Mouse (Mus musculus) erythroblast, embryonic 14.5 days (primary cell): Measurements from ENCODE around the gene Ccdc92. TPM values are rescaled to one million over a fixed set of nuclear protein-coding genes. Genes with fewer than 3 reads are reported as not detected.
A peak's percentile ranks its signal among the peaks of the same experiment; 100 is the strongest.

Experiments used
- H3K27me3 ChIP-seq: 2 replicates; pipeline ENCODE4 v1.6.1; 2012; ENCODE audit warnings: inconsistent platforms; ENCODE audit not compliant: control insufficient read depth
- H3K36me3 ChIP-seq: 2 replicates; pipeline ENCODE4 v1.6.1; 2012; ENCODE audit warnings: mild to moderate bottlenecking, inconsistent platforms; ENCODE audit not compliant: control insufficient read depth
- H3K4me1 ChIP-seq: 2 replicates; pipeline ENCODE4 v1.6.1; 2012; ENCODE audit warnings: inconsistent platforms; ENCODE audit not compliant: control insufficient read depth
- H3K4me3 ChIP-seq: replicated peaks from 2 replicates; pipeline ENCODE3; 2012; ENCODE audit warnings: moderate library complexity, mild to moderate bottlenecking, inconsistent platforms
- H3K9me3 ChIP-seq: 2 replicates; pipeline ENCODE4 v1.6.1; 2012; ENCODE audit warnings: low read length, inconsistent platforms, mixed read lengths; ENCODE audit not compliant: control insufficient read depth
- GATA1 ChIP-seq: IDR thresholded peaks from 2 replicates; pipeline ENCODE4 v1.6.1; 2012; ENCODE audit warnings: low read length, inconsistent platforms, mixed read lengths
- TAL1 ChIP-seq: IDR thresholded peaks from 3 replicates; pipeline ENCODE4 v1.6.1; 2012; ENCODE audit warnings: low read length, inconsistent platforms, mixed read lengths
- polyA plus RNA-seq: library from polyadenylated mRNA; stranded (reverse); fragments of >175 nt; gene quantifications from 2 replicates; pipeline ENCODE4 v1.2.3, GENCODE M21; 2012

Ccdc92 gene
- polyA plus RNA-seq, 1 experiment = 0.10 TPM

GRCm38 (mm10) chr5:124861463-124861862, 761 bp downstream of the Ccdc92 start:
- Histone ChIP-seq H3K9me3 (peaks cover 7% of the 10 kb centered on the region; the same call in 1 of the 2 replicates), H3K27me3 (peaks cover 65% of the 10 kb centered on the region), H3K4me3 (peak overlapping the region; percentile 92), H3K4me1 (peaks cover 25% of the 10 kb centered on the region), H3K36me3 (peaks cover 12% of the 10 kb centered on the region)
- TF ChIP-seq TAL1 = no peak
- TF ChIP-seq GATA1 = no peak

DNA sequence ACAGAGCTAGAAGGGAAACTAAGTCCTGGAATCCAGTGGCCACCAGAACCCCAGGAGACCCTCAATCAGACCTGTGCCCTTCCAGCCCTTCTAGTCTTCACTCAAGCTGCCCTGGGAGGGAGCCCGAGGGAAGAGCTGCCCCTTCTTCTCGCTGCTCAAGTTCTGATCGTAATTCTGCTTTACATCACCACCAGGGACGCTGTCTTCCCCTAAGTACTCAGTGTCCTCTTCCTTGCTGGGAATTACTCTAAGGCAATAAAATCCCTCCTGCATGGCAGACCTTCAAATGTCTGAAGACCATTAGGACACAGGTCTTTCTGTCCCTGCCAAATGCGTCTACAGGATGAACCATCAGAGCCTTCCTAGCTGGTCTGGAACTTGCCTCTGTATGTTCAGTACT, 2.2 kb downstream of the Ccdc92 start:
- peaks cover 4% of the 10 kb centered on the region for H3K36me3 ChIP-seq
- peaks cover 78% of the 10 kb centered on the region for H3K27me3 ChIP-seq
- no peak overlapping the region for H3K4me3 ChIP-seq
- peaks cover 7% of the 10 kb centered on the region; the same call in 1 of the 2 replicates for H3K9me3 ChIP-seq
- H3K4me1 ChIP-seq = peaks cover 25% of the 10 kb centered on the region
- TF ChIP-seq GATA1 = no peak
- TF ChIP-seq TAL1 = no peak

- H3K4me3 ChIP-seq = no peak overlapping the region
These were observed 8.0 kb downstream of the Ccdc92 start for GRCm38 (mm10) chr5:124854202-124854601.

GRCm38 (mm10) chr5:124853079-124853478, 9.1 kb downstream of the Ccdc92 start:
- Histone ChIP-seq H3K4me1 (no peaks in the 10 kb centered on the region), H3K36me3 (no peaks in the 10 kb centered on the region), H3K27me3 (peaks cover 31% of the 10 kb centered on the region), H3K9me3 (no peaks in the 10 kb centered on the region), H3K4me3 (no peak overlapping the region)
- TF ChIP-seq GATA1 (no peak), TAL1 (no peak)

More at GRCm38 (mm10) chr5:124854202-124854601, 8.0 kb downstream of the Ccdc92 start:
- Histone ChIP-seq H3K27me3 (peaks cover 42% of the 10 kb centered on the region), H3K36me3 (no peaks in the 10 kb centered on the region), H3K9me3 (no peaks in the 10 kb centered on the region), H3K4me1 (no peaks in the 10 kb centered on the region)
- no peak for TF ChIP-seq TAL1
- no peak for TF ChIP-seq GATA1

DNA sequence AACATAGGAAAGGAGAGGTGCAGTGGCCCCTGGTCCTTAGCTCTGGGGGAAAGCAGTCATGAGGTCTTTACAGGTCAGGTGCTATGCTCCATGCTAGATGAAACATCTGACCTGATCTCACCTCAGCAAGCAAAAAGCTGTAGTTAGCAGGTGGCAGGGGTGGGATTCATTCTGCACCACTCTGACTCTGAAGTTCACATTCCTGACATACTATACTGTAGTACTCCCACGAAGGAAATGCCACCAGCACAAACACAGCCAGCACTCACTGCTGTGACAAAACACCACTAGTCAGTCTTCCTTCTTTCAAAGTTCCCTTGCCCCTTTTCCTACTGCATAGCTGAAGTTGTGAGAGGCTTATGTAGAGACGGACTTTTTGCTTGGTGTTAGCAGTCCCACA, 9.9 kb downstream of the Ccdc92 start:
- no peaks in the 10 kb centered on the region for H3K36me3 ChIP-seq
- H3K4me3 ChIP-seq = no peak overlapping the region
- peaks cover 24% of the 10 kb centered on the region for H3K27me3 ChIP-seq
- TF ChIP-seq GATA1 (no peak), TAL1 (no peak)
- no peaks in the 10 kb centered on the region for H3K9me3 ChIP-seq
- no peaks in the 10 kb centered on the region for H3K4me1 ChIP-seq

DNA sequence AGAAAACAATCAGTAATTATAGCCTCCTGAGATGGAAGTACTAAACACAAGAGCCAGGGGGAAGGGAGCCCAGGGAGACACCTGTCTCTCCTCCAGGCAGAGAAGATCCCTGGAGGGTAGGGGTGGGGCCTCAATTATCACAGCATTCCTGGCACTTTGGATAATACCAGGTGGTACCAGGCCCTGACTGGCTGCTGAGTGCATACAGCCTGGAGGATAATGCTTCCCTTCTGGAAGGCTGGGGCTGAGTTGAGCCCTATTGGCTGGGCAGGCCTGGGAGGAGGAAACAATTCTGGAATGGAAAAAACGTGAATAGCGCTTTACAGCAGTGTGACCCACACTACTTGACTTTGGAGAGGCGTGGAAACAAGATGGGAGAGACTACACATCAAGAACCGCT, 10.7 kb downstream of the Ccdc92 start:
- TF ChIP-seq GATA1 (no peak), TAL1 (no peak)
- H3K9me3 ChIP-seq = no peaks in the 10 kb centered on the region
- peaks cover 20% of the 10 kb centered on the region for H3K27me3 ChIP-seq
- no peaks in the 10 kb centered on the region for H3K36me3 ChIP-seq
- H3K4me3 ChIP-seq = no peak overlapping the region
- H3K4me1 ChIP-seq = no peaks in the 10 kb centered on the region

- no peaks in the 10 kb centered on the region for H3K9me3 ChIP-seq
- no peaks in the 10 kb centered on the region for H3K36me3 ChIP-seq
- H3K4me3 ChIP-seq = no peak overlapping the region
- peaks cover 3% of the 10 kb centered on the region; the same call in 1 of the 2 replicates for H3K27me3 ChIP-seq
- H3K4me1 ChIP-seq = no peaks in the 10 kb centered on the region
- TF ChIP-seq GATA1 (no peak), TAL1 (no peak)
These were observed 13.2 kb downstream of the Ccdc92 start for GRCm38 (mm10) chr5:124848994-124849393.

GRCm38 (mm10) chr5:124847014-124847413, 15.2 kb downstream of the Ccdc92 start:
- TF ChIP-seq GATA1 = no peak
- no peak for TF ChIP-seq TAL1
- no peaks in the 10 kb centered on the region for H3K4me1 ChIP-seq
- no peaks in the 10 kb centered on the region for H3K36me3 ChIP-seq

DNA sequence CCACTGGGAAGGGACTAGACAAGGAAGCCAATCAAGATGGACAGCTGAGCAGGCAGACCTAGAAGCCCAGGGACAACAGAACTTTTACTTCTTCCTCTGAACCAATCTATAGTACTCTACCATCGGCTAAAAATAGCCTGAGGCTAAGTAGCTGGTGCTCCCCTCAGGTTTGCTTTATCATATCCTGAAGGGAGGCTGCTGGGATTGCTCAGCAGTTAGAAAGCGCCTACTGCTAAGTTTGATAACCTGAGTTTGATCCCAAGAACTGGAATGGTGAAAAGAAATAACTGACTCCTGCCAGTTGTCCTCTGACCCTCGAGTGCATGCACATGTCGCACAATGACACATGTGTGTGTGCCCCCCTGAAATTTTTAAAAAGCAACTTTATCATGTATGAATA, 17.3 kb downstream of the Ccdc92 start:
- Histone ChIP-seq H3K36me3 (no peaks in the 10 kb centered on the region), H3K4me1 (no peaks in the 10 kb centered on the region), H3K9me3 (no peaks in the 10 kb centered on the region), H3K27me3 (no peaks in the 10 kb centered on the region; the same call in 1 of the 2 replicates), H3K4me3 (no peak overlapping the region)
- TF ChIP-seq GATA1 (no peak), TAL1 (no peak)

More at GRCm38 (mm10) chr5:124847014-124847413, 15.2 kb downstream of the Ccdc92 start:
- Histone ChIP-seq H3K27me3 (no peaks in the 10 kb centered on the region; the same call in 1 of the 2 replicates), H3K4me3 (no peak overlapping the region), H3K9me3 (no peaks in the 10 kb centered on the region)

DNA sequence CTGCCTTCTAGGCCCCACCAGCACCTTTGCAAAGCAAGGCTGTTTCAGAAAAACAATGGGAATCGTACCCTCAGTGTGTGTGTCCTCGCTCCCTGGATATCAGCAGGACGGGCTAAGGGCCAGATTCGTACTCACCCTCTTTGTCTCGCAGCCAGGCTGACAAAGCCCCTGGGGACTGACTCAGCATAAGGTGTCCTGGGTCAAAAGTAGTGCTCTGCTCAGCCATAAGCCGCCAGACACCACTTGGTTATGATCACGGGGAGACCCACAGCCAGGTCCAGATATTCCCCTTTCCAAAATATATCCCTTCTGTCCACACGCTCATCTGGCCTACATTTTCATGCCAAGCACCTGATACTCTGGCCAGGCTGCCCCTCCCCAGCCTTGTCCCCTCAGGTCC, 18.8 kb downstream of the Ccdc92 start:
- H3K4me3 ChIP-seq = no peak overlapping the region
- no peaks in the 10 kb centered on the region for H3K36me3 ChIP-seq
- H3K4me1 ChIP-seq = no peaks in the 10 kb centered on the region
- H3K9me3 ChIP-seq = no peaks in the 10 kb centered on the region
- no peaks in the 10 kb centered on the region; the same call in 1 of the 2 replicates for H3K27me3 ChIP-seq
- TF ChIP-seq GATA1 = no peak
- no peak for TF ChIP-seq TAL1
